15 mouse cellular contexts compared by ENCODE assay signal in the genomic region with DNA sequence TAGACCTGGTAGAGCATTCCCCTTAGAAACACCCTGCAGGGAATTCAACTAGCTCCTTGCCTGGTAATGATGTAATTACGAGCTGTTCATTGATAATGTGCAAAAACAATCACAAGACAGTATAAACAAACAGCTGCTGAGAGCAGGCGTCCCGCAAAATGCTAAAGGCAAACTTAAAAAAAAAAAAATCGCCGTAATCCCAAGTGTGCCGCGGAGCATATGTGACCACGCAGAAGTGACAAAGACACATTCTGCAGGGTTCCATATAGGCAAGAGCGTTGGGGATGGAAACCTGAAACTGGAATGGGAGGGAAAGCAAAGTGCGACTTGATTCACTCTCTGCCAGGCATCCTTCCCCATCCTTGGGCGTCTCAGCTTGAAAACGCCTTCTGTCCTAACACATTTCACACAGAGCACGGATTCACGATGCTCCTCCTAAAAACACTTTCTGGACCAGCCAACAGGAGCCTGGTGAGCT. TPM values are rescaled to one million over a fixed set of nuclear protein-coding genes. Genes with fewer than 3 reads are reported as not detected.
DNase-seq lines count a peak whose midpoint lies in the region; ATAC-seq lines count a peak whose summit lies in the region.
"Had no signal": no experiment of that assay in that cellular context is flagged by ENCODE, and none has a peak within 500 bp of the region (broad histone marks: within the 10 kb centered on the region; RNA-seq: fewer than 3 reads in every experiment).

No protein-coding gene starts in this region.

- ATAC-seq in forebrain, embryonic 15.5 days (replicated peaks) = peak; percentile 72
- no peak for ATAC-seq in forebrain, embryonic 11.5 days (replicated peaks; ENCODE audit: low FRiP score)

- H3K9ac ChIP-seq in forebrain, embryonic 15.5 days (replicated peaks) = no peak overlapping the region
- no peak overlapping the region for H3K9ac ChIP-seq in forebrain, embryonic 11.5 days (ENCODE audit: low read length)
- H3K9ac ChIP-seq: liver, embryonic 14.5 days had no signal

- DNase-seq in forebrain, embryonic 11.5 days (ENCODE audit: low spot score) = no peak
- peak; percentile 34 for DNase-seq in layer of hippocampus, adult 9-11 months
- no peak for DNase-seq in layer of hippocampus, postnatal 14 days (ENCODE audit: low spot score in 2 of 2)
- DNase-seq in right cerebral cortex, postnatal 10 days (ENCODE audit: low spot score in 2 of 2) = peak; percentile 43 to 61
- no peak for DNase-seq in right cerebral cortex, postnatal 4 days
- DNase-seq in T-cell, adult 2 months (ENCODE audit: low spot score) = no peak
- no peak for DNase-seq in cerebellum, postnatal 10 days
- DNase-seq: cerebellum, adult 2 months; embryo, embryonic 11 days; gastrocnemius, postnatal 25 days; kidney, adult 18-20 months; kidney, postnatal 4 days had no signal

- H3K27me3 ChIP-seq in forebrain, embryonic 15.5 days = no peaks in the 10 kb centered on the region
- no peaks in the 10 kb centered on the region for H3K27me3 ChIP-seq in forebrain, embryonic 11.5 days (ENCODE audit: control insufficient read depth, insufficient read depth, low read length)

- H3K4me3 ChIP-seq in forebrain, embryonic 15.5 days = no peak overlapping the region
- H3K4me3 ChIP-seq in forebrain, embryonic 11.5 days (ENCODE audit: low read depth, low read length) = no peak overlapping the region
- H3K4me3 ChIP-seq: megakaryocyte, embryonic 14.5 days had no signal

- WGBS in forebrain, embryonic 15.5 days = 40% methylated on average over 14 of the region's 14 CpGs
- WGBS in forebrain, embryonic 11.5 days = 63% methylated on average over 14 of the region's 14 CpGs

- no peaks in the 10 kb centered on the region for H3K9me3 ChIP-seq in forebrain, embryonic 15.5 days
- H3K9me3 ChIP-seq in forebrain, embryonic 11.5 days (ENCODE audit: control insufficient read depth, low read length) = no peaks in the 10 kb centered on the region
- H3K9me3 ChIP-seq: megakaryocyte, embryonic 14.5 days had no signal

- H3K27ac ChIP-seq in forebrain, embryonic 15.5 days (replicated peaks) = no peak overlapping the region; the same call in 1 of the 2 replicates
- no peak overlapping the region for H3K27ac ChIP-seq in forebrain, embryonic 11.5 days (ENCODE audit: low read depth, low read length)
- H3K27ac ChIP-seq: liver, embryonic 14.5 days had no signal

- peaks cover 14% of the 10 kb centered on the region for H3K4me1 ChIP-seq in forebrain, embryonic 15.5 days
- H3K4me1 ChIP-seq in forebrain, embryonic 11.5 days (replicated peaks; ENCODE audit: control insufficient read depth, insufficient read depth, low read length) = no peaks in the 10 kb centered on the region

- H3K36me3 ChIP-seq in forebrain, embryonic 15.5 days = no peaks in the 10 kb centered on the region
- H3K36me3 ChIP-seq in forebrain, embryonic 11.5 days (ENCODE audit: control insufficient read depth, insufficient read depth, low read length) = no peaks in the 10 kb centered on the region

- 0 out of 2 replicates have a peak overlapping the region, but pooled peaks have one; percentile 2 for H3K4me2 ChIP-seq in forebrain, embryonic 15.5 days (replicated peaks)
- H3K4me2 ChIP-seq in forebrain, embryonic 11.5 days (ENCODE audit: low read depth, low read length, severe bottlenecking) = no peak overlapping the region

RNA-seq across cellular contexts. Expression of a gene that starts 28.0 kb away (rescaled TPM):
- 465 and 483 TPM in 2 replicates for polyA plus RNA-seq in forebrain, embryonic 15.5 days (2015; fragmentation: Nextera tagmentation; extraction: Ambion mirVana)
- polyA plus RNA-seq in forebrain, embryonic 11.5 days (2014; fragmentation: Nextera tagmentation; extraction: Ambion mirVana) = 627 and 726 TPM in 2 replicates
- total RNA-seq in layer of hippocampus, postnatal 14 days (2021) = 100 to 1,000 TPM; 295 to 298 TPM

Comparison
In these comparisons a context has a peak if more than half of its experiments do, and no peak if none do; other contexts are left out.
1. DNase-seq: peak in layer of hippocampus, adult 9-11 months (single experiment) and right cerebral cortex, postnatal 10 days (2 of 2); none in forebrain, embryonic 11.5 days (single experiment), layer of hippocampus, postnatal 14 days (0 of 2), right cerebral cortex, postnatal 4 days (single experiment), T-cell, adult 2 months (single experiment) and cerebellum, postnatal 10 days (0 of 2).